Mouse (Mus musculus): ENCODE measurements around the gene Ucp3. TPM values are rescaled to one million over a fixed set of nuclear protein-coding genes. Genes with fewer than 3 reads are reported as not detected.

Gene Ucp3
- polyA plus RNA-seq, 1 experiment from 2014 or later = not detected

DNA sequence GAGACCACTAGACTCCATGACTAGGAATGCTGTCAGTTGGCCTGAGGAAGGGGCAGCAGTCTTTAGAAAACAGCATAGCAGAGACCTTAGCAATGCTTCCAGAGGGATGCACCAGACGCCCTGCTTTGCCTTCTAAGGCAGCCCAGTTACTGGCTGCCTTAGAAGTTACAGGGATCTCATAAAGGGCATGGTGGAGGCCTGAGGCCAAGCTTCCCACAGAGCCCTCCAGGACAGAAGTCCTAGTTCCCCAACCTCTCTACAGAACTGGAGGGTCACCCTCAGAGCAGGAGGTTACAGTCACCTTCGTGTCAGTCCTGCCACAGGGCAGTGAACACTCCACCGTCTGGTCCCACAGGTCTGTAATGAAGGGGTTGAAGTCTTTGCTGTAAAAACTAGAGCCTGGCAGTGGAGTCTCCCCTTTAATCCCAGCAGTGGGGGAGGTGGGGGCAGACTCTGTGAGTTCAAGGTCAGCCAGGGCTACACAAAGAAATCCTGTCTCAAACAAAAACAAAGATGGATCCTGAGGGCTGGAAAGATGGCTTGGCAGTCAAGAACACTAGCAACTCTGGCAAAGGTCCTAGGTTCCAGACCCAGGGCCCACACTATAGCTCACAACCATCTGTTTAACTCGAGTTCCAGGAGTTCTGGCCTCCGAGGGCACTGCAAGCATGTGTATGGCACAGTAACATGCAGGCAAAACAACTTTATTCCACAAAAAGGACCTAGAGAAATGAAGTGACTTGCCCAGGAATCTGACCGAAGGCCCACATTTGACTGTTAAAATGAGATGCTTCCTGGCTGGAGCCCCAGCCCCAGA is 28.4 kb downstream of the Ucp3 start:
- Histone ChIP-seq H3K4me3 (ENCODE audit: low read depth, low read length) (no peak overlapping the region), H3K9me3 (replicated peaks; ENCODE audit: control insufficient read depth, low read length) (no peaks in the 10 kb centered on the region), H3K9ac (ENCODE audit: low read length) (no peak overlapping the region), H3K36me3 (ENCODE audit: control insufficient read depth, insufficient read depth, low read length) (no peaks in the 10 kb centered on the region), H3K4me2 (ENCODE audit: low read length) (no peak overlapping the region), H3K27me3 (replicated peaks; ENCODE audit: control insufficient read depth, insufficient read depth, low read length) (no peaks in the 10 kb centered on the region), H3K27ac (ENCODE audit: low read depth, low read length) (no peak overlapping the region), H3K4me1 (ENCODE audit: control insufficient read depth, insufficient read depth, low read length) (0 out of 2 replicates have a peak, but pooled peaks cover 1% of the 10 kb centered on the region)
- WGBS = 69% methylated on average over 6 of the region's 6 CpGs
- DNase-seq (ENCODE audit: low spot score) = no peak
- no peak for ATAC-seq

DNA sequence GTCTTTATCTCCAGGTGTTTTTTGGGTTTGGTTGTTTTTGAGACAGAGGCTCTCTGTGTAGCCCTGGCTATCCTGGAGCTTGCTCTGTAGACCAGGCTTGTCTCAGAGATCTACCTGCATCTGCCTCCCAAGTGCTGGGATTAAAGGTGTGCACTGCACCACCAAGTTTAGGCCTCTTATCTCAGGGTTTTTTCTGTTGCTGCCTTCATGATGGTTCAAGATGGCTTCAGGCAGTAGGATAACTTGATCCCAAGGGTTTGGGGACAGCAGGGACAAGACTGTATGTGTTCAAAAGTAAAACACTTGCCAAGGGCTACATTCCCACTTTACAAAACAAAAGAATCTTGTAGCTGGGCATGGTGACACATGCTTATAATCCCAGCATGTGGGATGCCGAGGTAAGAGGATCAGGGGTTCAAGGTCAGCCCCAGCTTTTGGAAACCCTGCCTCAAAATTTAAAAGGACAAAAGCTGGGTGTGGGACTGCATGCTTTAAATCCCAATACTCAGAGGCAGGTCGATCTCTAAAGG is 29.1 kb downstream of the Ucp3 start:
- 58% methylated on average over 2 of the region's 2 CpGs for WGBS
- ATAC-seq (no peak), DNase-seq (ENCODE audit: low spot score) (no peak)
- H3K4me2 ChIP-seq (ENCODE audit: low read length) = no peak overlapping the region
- no peak overlapping the region for H3K4me3 ChIP-seq (ENCODE audit: low read depth, low read length)
- H3K9ac ChIP-seq (ENCODE audit: low read length) = no peak overlapping the region
- H3K4me1 ChIP-seq (ENCODE audit: control insufficient read depth, insufficient read depth, low read length) = no peaks in the 10 kb centered on the region
- H3K27ac ChIP-seq (ENCODE audit: low read depth, low read length) = no peak overlapping the region
- no peaks in the 10 kb centered on the region for H3K36me3 ChIP-seq (ENCODE audit: control insufficient read depth, insufficient read depth, low read length)
- no peaks in the 10 kb centered on the region for H3K27me3 ChIP-seq (replicated peaks; ENCODE audit: control insufficient read depth, insufficient read depth, low read length)
- H3K9me3 ChIP-seq (replicated peaks; ENCODE audit: control insufficient read depth, low read length) = no peaks in the 10 kb centered on the region

DNA sequence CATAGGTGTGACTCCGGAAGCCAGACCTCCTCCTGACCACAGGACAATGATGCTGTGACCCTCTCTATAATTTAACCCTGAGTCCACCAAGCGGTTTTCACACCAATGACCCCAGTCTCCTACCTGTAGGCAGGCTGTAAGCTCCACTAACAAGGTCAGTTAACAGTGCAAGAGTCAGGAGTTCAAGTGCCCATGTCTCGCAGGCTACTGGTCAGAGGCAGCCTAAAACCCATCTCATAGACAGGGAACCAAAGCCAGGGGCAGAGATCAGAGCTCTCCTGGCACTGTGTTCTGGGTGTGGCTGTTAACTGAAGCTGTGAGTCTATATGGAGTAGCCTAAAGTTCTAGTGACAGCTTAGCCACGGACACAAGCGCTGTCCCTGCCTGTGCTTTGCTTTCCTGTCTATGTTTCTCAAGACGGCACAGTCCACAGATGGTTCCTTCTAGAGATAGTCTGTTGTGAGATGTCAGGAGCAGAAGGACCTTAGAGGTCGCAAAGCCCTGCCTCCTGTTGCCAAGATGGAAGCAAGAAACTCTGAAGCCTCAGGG is 29.7 kb downstream of the Ucp3 start:
- WGBS = 88% methylated on average over 7 of the region's 7 CpGs
- Histone ChIP-seq H3K4me2 (ENCODE audit: low read length) (no peak overlapping the region), H3K9me3 (replicated peaks; ENCODE audit: control insufficient read depth, low read length) (no peaks in the 10 kb centered on the region), H3K4me1 (ENCODE audit: control insufficient read depth, insufficient read depth, low read length) (no peaks in the 10 kb centered on the region), H3K27ac (ENCODE audit: low read depth, low read length) (no peak overlapping the region), H3K27me3 (replicated peaks; ENCODE audit: control insufficient read depth, insufficient read depth, low read length) (no peaks in the 10 kb centered on the region), H3K9ac (ENCODE audit: low read length) (no peak overlapping the region), H3K4me3 (ENCODE audit: low read depth, low read length) (no peak overlapping the region), H3K36me3 (ENCODE audit: control insufficient read depth, insufficient read depth, low read length) (no peaks in the 10 kb centered on the region)
- no peak for ATAC-seq
- DNase-seq (ENCODE audit: low spot score) = no peak

DNA sequence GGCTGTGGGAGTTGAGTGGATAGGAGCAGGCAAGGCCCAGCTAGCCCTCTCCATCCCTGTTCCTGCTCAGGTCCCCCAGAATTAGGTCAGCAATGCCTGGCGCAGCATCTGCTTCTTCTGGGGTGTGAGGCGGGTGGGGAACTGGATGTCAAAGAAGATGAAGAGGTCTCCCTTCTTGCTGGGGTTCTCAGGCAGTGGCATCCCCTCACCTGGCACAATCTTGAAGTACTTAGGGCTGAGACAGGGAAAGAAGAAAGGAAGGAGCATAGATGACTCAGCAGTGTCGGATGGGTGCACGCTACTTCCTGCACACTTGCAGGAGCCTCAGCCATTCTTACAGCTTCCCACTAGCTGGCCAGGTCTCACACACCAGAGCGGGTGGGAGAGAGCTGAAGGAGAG is 30.3 kb downstream of the Ucp3 start:
- ATAC-seq = no peak
- Histone ChIP-seq H3K27me3 (replicated peaks; ENCODE audit: control insufficient read depth, insufficient read depth, low read length) (no peaks in the 10 kb centered on the region), H3K27ac (ENCODE audit: low read depth, low read length) (no peak overlapping the region), H3K4me1 (ENCODE audit: control insufficient read depth, insufficient read depth, low read length) (no peaks in the 10 kb centered on the region), H3K36me3 (ENCODE audit: control insufficient read depth, insufficient read depth, low read length) (no peaks in the 10 kb centered on the region), H3K4me3 (ENCODE audit: low read depth, low read length) (no peak overlapping the region), H3K4me2 (ENCODE audit: low read length) (no peak overlapping the region), H3K9ac (ENCODE audit: low read length) (no peak overlapping the region), H3K9me3 (replicated peaks; ENCODE audit: control insufficient read depth, low read length) (no peaks in the 10 kb centered on the region)
- 87% methylated on average over 5 of the region's 5 CpGs for WGBS
- DNase-seq (ENCODE audit: low spot score) = no peak

DNA sequence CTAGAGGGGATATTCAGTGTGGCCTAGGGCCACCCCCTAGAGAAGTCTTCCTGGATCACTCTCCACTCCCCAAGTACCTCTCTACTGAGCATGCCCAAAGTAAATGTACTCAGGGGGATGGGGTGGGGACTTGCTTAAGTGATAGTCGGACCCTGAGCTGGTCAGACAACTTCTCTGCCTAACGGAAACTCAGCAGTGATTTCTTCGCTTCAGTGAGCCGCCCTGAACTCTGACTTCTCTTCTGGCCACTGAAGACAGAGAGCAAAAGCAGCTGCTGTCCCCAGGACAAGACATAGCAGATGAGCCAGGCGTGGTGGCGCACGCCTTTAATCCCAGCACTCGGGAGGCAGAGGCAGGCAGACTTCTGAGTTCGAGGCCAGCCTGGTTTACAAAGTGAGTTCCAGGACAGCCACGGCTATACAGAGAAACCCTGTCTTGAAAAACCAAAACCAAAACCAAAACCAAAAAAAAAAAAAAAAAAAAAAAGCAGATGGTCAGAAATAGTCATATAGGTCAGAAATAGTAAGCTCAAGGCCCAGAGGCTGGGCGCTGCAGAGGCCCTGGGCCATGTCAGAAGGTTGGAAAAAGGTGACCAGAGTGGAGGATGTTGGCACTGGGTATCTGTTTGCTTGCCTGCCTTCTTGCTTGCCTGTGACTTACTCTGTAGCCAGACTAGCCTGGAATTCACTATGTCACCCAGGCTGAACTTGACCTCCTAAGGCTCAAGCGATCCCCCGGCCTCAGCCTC is 32.1 kb downstream of the Ucp3 start:
- H3K27me3 ChIP-seq (replicated peaks; ENCODE audit: control insufficient read depth, insufficient read depth, low read length) = no peaks in the 10 kb centered on the region
- no peaks in the 10 kb centered on the region for H3K4me1 ChIP-seq (ENCODE audit: control insufficient read depth, insufficient read depth, low read length)
- H3K4me2 ChIP-seq (ENCODE audit: low read length) = no peak overlapping the region
- H3K9me3 ChIP-seq (replicated peaks; ENCODE audit: control insufficient read depth, low read length) = no peaks in the 10 kb centered on the region
- ATAC-seq = no peak
- WGBS = 88% methylated on average over 13 of the region's 13 CpGs
- H3K9ac ChIP-seq (ENCODE audit: low read length) = no peak overlapping the region
- no peak for DNase-seq (ENCODE audit: low spot score)
- no peaks in the 10 kb centered on the region for H3K36me3 ChIP-seq (ENCODE audit: control insufficient read depth, insufficient read depth, low read length)
- no peak overlapping the region for H3K4me3 ChIP-seq (ENCODE audit: low read depth, low read length)
- no peak overlapping the region for H3K27ac ChIP-seq (ENCODE audit: low read depth, low read length)

DNA sequence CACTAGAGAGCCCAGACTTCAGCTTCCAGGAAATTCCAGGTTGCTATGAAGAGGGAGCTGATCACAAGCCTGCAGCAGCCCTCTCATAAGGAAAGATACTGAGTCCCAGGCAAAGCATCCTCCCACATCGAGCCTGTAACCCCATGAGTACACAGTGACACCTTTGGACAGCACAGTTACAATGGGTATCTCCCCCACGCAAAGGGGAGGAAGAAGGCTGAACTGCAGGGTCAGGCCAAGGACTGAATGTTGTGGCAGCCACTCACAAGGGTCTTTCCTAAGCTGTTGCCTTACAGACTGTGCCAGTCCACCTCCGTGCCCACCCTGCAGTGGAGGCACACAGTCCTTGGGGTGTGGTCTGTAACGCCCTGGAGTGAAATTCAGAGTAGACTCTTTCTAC is 33.7 kb downstream of the Ucp3 start:
- H3K27me3 ChIP-seq (replicated peaks; ENCODE audit: control insufficient read depth, insufficient read depth, low read length) = no peaks in the 10 kb centered on the region
- no peak overlapping the region for H3K4me3 ChIP-seq (ENCODE audit: low read depth, low read length)
- DNase-seq (ENCODE audit: low spot score) (no peak), ATAC-seq (no peak)
- H3K4me1 ChIP-seq (ENCODE audit: control insufficient read depth, insufficient read depth, low read length) = no peaks in the 10 kb centered on the region
- H3K27ac ChIP-seq (ENCODE audit: low read depth, low read length) = no peak overlapping the region
- no peaks in the 10 kb centered on the region for H3K36me3 ChIP-seq (ENCODE audit: control insufficient read depth, insufficient read depth, low read length)
- H3K9me3 ChIP-seq (replicated peaks; ENCODE audit: control insufficient read depth, low read length) = no peaks in the 10 kb centered on the region
- no peak overlapping the region for H3K9ac ChIP-seq (ENCODE audit: low read length)
- H3K4me2 ChIP-seq (ENCODE audit: low read length) = no peak overlapping the region
- 78% methylated on average over 4 of the region's 4 CpGs for WGBS

DNA sequence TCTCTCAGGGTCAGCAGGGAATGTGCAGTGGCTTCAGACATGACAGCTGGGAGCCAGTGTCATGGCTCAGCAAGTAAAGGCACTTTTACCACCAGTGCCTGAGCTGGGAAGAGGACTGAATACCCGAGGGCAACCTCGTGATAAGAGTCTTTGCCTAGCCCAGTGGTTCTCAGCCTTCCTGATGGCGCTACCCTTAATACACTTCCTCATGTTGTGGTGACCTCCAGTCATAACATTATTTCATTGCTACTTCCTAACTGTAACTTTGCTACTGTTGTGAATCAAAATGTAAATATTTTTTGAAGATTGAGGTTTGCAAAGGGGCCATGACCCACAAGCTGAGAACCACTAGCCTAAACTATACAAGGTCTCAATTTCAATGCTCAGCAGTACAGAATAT is 35.9 kb downstream of the Ucp3 start:
- Histone ChIP-seq H3K27ac (ENCODE audit: low read depth, low read length) (no peak overlapping the region), H3K9me3 (replicated peaks; ENCODE audit: control insufficient read depth, low read length) (no peaks in the 10 kb centered on the region), H3K27me3 (replicated peaks; ENCODE audit: control insufficient read depth, insufficient read depth, low read length) (no peaks in the 10 kb centered on the region), H3K4me2 (ENCODE audit: low read length) (no peak overlapping the region), H3K4me3 (ENCODE audit: low read depth, low read length) (no peak overlapping the region), H3K36me3 (ENCODE audit: control insufficient read depth, insufficient read depth, low read length) (no peaks in the 10 kb centered on the region), H3K9ac (ENCODE audit: low read length) (no peak overlapping the region), H3K4me1 (ENCODE audit: control insufficient read depth, insufficient read depth, low read length) (no peaks in the 10 kb centered on the region)
- ATAC-seq (no peak), DNase-seq (ENCODE audit: low spot score) (no peak)
- 72% methylated on average over 3 of the region's 3 CpGs for WGBS

DNA sequence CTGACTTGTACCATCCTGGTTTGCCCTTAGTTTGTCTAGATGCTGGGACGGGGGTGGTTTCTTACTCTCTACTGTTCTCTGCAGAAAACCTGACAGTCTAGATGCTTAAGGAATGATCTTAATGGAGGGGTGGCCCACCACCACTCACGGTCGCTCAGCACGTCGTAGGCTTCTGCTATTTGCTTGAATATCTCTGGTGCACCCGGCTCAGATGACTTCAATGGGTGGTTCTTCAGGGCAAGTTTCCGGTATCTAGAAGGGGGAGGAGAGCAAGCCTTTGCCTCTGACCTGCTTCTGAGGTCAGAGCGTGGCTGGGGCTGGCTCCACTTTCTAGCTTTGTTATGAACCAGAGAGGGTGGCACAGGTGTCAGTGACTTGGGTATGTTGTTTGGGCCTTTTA is 38.8 kb downstream of the Ucp3 start:
- Histone ChIP-seq H3K4me2 (ENCODE audit: low read length) (no peak overlapping the region), H3K27ac (ENCODE audit: low read depth, low read length) (no peak overlapping the region), H3K4me1 (ENCODE audit: control insufficient read depth, insufficient read depth, low read length) (no peaks in the 10 kb centered on the region), H3K9me3 (replicated peaks; ENCODE audit: control insufficient read depth, low read length) (no peaks in the 10 kb centered on the region), H3K27me3 (replicated peaks; ENCODE audit: control insufficient read depth, insufficient read depth, low read length) (no peaks in the 10 kb centered on the region), H3K9ac (ENCODE audit: low read length) (no peak overlapping the region), H3K36me3 (ENCODE audit: control insufficient read depth, insufficient read depth, low read length) (no peaks in the 10 kb centered on the region), H3K4me3 (ENCODE audit: low read depth, low read length) (no peak overlapping the region)
- 85% methylated on average over 8 of the region's 8 CpGs for WGBS
- no peak for DNase-seq (ENCODE audit: low spot score)
- no peak for ATAC-seq
